9 mouse cellular contexts compared by ENCODE assay signal in the genomic region with DNA sequence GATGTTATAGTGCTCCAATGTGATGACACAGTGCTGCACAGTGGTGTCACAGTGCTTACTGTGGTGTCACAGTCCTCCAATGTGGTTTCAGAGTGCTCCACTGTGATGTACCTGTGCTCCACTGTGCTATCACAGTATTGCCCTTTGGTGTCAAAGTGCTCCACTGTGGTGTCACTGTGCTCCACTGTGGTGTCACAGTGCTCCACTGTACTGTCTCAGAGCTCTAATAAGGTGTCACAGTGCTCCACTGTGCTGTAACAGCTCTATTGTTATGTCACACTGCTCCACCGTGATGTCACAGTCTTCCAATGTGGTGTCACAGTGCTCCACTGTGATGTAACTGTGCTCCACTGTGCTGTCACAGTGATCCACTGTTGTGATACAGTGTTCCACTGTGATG.
A peak's percentile ranks its signal among the peaks of the same experiment; 100 is the strongest.
DNase-seq lines count a peak whose midpoint lies in the region; ATAC-seq lines count a peak whose summit lies in the region.
"Had no signal": no experiment of that assay in that cellular context is flagged by ENCODE, and none has a peak within 500 bp of the region (broad histone marks: within the 10 kb centered on the region; RNA-seq: fewer than 3 reads in every experiment).

No protein-coding gene starts in this region.

- no peaks in the 10 kb centered on the region for H3K36me3 ChIP-seq in kidney, embryonic 14.5 days (ENCODE audit: control insufficient read depth, insufficient read depth, low read length)
- H3K36me3 ChIP-seq in embryonic facial prominence, embryonic 15.5 days: no peaks in the 10 kb centered on the region
- H3K36me3 ChIP-seq in intestine, embryonic 16.5 days (ENCODE audit: control insufficient read depth, insufficient read depth, low read length): no peaks in the 10 kb centered on the region
- no peaks in the 10 kb centered on the region for H3K36me3 ChIP-seq in midbrain, embryonic 13.5 days

- H3K4me3 ChIP-seq in kidney, embryonic 14.5 days (ENCODE audit: low read length): no peak overlapping the region
- H3K4me3 ChIP-seq in embryonic facial prominence, embryonic 15.5 days (replicated peaks): no peak overlapping the region
- H3K4me3 ChIP-seq in intestine, embryonic 16.5 days (ENCODE audit: low read length): no peak overlapping the region
- no peak overlapping the region for H3K4me3 ChIP-seq in midbrain, embryonic 13.5 days (replicated peaks)

- H3K27ac ChIP-seq in kidney, embryonic 14.5 days (ENCODE audit: low read depth, low read length): no peak overlapping the region
- H3K27ac ChIP-seq in embryonic facial prominence, embryonic 15.5 days (replicated peaks): no peak overlapping the region
- no peak overlapping the region for H3K27ac ChIP-seq in intestine, embryonic 16.5 days (ENCODE audit: low read length)
- no peak overlapping the region for H3K27ac ChIP-seq in midbrain, embryonic 13.5 days

- no peak for DNase-seq in kidney, adult 9 months
- no peak for DNase-seq in layer of hippocampus, postnatal 25 days (ENCODE audit: extremely low spot score in 1 of 2, low spot score in 1 of 2)
- no peak for DNase-seq in ovary, adult 18-20 months (ENCODE audit: low spot score)
- DNase-seq in gastrocnemius, postnatal 25 days: no peak
- DNase-seq: kidney, postnatal 36 days had no signal

- peaks cover 18% of the 10 kb centered on the region for H3K9me3 ChIP-seq in kidney, embryonic 14.5 days (ENCODE audit: control insufficient read depth, low read length)
- H3K9me3 ChIP-seq in embryonic facial prominence, embryonic 15.5 days (replicated peaks): peaks cover 12% of the 10 kb centered on the region; the same call in 1 of the 2 replicates
- H3K9me3 ChIP-seq in intestine, embryonic 16.5 days (ENCODE audit: control insufficient read depth, low read length): peaks cover 9% of the 10 kb centered on the region; the same call in 1 of the 2 replicates
- peaks cover 65% of the 10 kb centered on the region for H3K9me3 ChIP-seq in midbrain, embryonic 13.5 days

- H3K27me3 ChIP-seq in kidney, embryonic 14.5 days (ENCODE audit: control insufficient read depth, insufficient read depth, low read length): no peaks in the 10 kb centered on the region
- no peaks in the 10 kb centered on the region for H3K27me3 ChIP-seq in embryonic facial prominence, embryonic 15.5 days
- H3K27me3 ChIP-seq in intestine, embryonic 16.5 days (replicated peaks; ENCODE audit: control insufficient read depth, insufficient read depth, low read length): no peaks in the 10 kb centered on the region
- H3K27me3 ChIP-seq in midbrain, embryonic 13.5 days: no peaks in the 10 kb centered on the region

- no peak overlapping the region for H3K4me2 ChIP-seq in kidney, embryonic 14.5 days (replicated peaks; ENCODE audit: low read depth, low read length)
- H3K4me2 ChIP-seq in embryonic facial prominence, embryonic 15.5 days (replicated peaks): no peak overlapping the region
- no peak overlapping the region for H3K4me2 ChIP-seq in intestine, embryonic 16.5 days (ENCODE audit: low read depth, low read length)
- no peak overlapping the region for H3K4me2 ChIP-seq in midbrain, embryonic 13.5 days (replicated peaks)

- H3K9ac ChIP-seq in kidney, embryonic 14.5 days (ENCODE audit: low read depth, low read length): no peak overlapping the region
- H3K9ac ChIP-seq in embryonic facial prominence, embryonic 15.5 days: no peak overlapping the region
- no peak overlapping the region for H3K9ac ChIP-seq in intestine, embryonic 16.5 days (ENCODE audit: low read depth, low read length)
- H3K9ac ChIP-seq in midbrain, embryonic 13.5 days (replicated peaks): no peak overlapping the region

- 92% methylated on average over 1 of the region's 1 CpGs for WGBS in kidney, embryonic 14.5 days
- WGBS in embryonic facial prominence, embryonic 15.5 days: 83% methylated on average over 1 of the region's 1 CpGs
- WGBS in intestine, embryonic 16.5 days: 92% methylated on average over 1 of the region's 1 CpGs
- 93% methylated on average over 1 of the region's 1 CpGs for WGBS in midbrain, embryonic 13.5 days

- peak; percentile 70; the same call in 1 of the 2 replicates for ATAC-seq in kidney, embryonic 14.5 days (ENCODE audit: low FRiP score, low TSS enrichment)
- peak; percentile 81; the same call in 1 of the 2 replicates for ATAC-seq in embryonic facial prominence, embryonic 15.5 days (ENCODE audit: insufficient number of reproducible peaks, low FRiP score, low TSS enrichment, low read depth)
- peak; percentile 55; the same call in 1 of the 2 replicates for ATAC-seq in intestine, embryonic 16.5 days
- ATAC-seq in midbrain, embryonic 13.5 days: peak; percentile 73

- no peaks in the 10 kb centered on the region for H3K4me1 ChIP-seq in kidney, embryonic 14.5 days (ENCODE audit: control insufficient read depth, insufficient read depth, low read length)
- H3K4me1 ChIP-seq in embryonic facial prominence, embryonic 15.5 days: no peaks in the 10 kb centered on the region
- H3K4me1 ChIP-seq in intestine, embryonic 16.5 days (ENCODE audit: control insufficient read depth, insufficient read depth, low read length): no peaks in the 10 kb centered on the region
- no peaks in the 10 kb centered on the region for H3K4me1 ChIP-seq in midbrain, embryonic 13.5 days (replicated peaks)
